Mouse (Mus musculus): Measurements from ENCODE around the gene Gnat3.

GRCm38 (mm10) chr5:18006157-18006556 is 43.8 kb downstream of the Gnat3 start:
- TF ChIP-seq CTCF (conservative IDR thresholded peaks at IDR 0.05; ENCODE audit: insufficient read depth, insufficient read length, low read depth, low read length), result no peak
- no peak for TF ChIP-seq POLR2A (IDR thresholded peaks at IDR 0.05; ENCODE audit: low read depth, low read length)
